Mouse (Mus musculus): ENCODE results near the gene Lrrc45. TPM values are rescaled to one million over a fixed set of nuclear protein-coding genes. Genes with fewer than 3 reads are reported as not detected.

Lrrc45 gene
- polyA plus RNA-seq, 1 experiment from 2014 or later = 57.7 TPM

DNA sequence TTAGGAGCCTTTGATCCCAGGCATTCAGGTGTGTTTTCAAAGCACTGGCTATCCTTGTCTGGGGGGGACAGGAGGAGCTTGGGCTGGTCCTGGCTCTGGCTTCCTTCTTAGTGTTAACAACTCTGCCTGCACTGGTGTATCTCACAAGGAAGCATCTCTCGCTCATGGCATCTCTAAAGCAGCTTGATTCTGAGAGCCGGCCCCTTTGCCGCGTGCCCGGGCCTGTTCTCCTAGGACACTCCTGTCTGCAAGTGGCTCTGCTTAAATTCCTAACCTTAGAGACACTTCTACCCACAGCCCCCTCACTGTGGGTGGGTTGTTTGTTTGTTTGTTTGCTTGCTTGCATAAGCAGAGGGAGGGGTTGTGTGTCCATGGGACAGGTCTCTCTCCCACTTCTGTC, 5.8 kb upstream of the Lrrc45 start:
- Histone ChIP-seq H3K9me3 (no peaks in the 10 kb centered on the region), H3K36me3 (peaks cover 57% of the 10 kb centered on the region), H3K4me1 (replicated peaks) (peaks cover 78% of the 10 kb centered on the region), H3K27me3 (ENCODE audit: insufficient read depth, poor library complexity, severe bottlenecking) (peaks cover 14% of the 10 kb centered on the region), H3K4me3 (peak overlapping the region; percentile 27), H3K27ac (peak overlapping the region; percentile 87)
- WGBS = 37% methylated on average over 5 of the region's 5 CpGs
- DNase-seq (ENCODE audit: low spot score) = no peak

DNA sequence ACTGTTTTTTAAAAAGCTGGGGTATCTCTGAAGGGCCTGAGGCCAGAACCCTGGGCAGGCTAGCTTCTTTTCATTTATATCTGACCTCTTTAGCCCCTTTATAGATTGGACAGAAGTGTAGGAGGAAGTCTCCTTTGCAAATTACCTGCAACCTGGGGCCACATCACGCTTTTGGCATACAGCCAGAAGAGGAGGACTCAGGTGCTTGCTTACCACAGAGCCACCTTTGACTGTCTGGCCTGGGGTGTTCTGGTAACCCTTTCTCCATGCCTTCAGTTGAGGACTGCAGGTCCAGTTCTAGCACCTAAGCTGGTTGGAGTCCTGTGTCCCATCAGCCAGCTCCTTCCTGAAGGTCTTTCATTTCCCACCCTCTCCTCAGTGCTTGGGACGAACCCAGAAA, 4.2 kb upstream of the Lrrc45 start:
- H3K4me1 ChIP-seq (replicated peaks) = peaks cover 76% of the 10 kb centered on the region
- H3K4me3 ChIP-seq = no peak overlapping the region
- H3K27ac ChIP-seq = no peak overlapping the region
- no peak for DNase-seq (ENCODE audit: low spot score)
- WGBS = 84% methylated on average over 2 of the region's 2 CpGs
- H3K27me3 ChIP-seq (ENCODE audit: insufficient read depth, poor library complexity, severe bottlenecking) = peaks cover 14% of the 10 kb centered on the region
- H3K36me3 ChIP-seq = peaks cover 42% of the 10 kb centered on the region
- H3K9me3 ChIP-seq = no peaks in the 10 kb centered on the region

DNA sequence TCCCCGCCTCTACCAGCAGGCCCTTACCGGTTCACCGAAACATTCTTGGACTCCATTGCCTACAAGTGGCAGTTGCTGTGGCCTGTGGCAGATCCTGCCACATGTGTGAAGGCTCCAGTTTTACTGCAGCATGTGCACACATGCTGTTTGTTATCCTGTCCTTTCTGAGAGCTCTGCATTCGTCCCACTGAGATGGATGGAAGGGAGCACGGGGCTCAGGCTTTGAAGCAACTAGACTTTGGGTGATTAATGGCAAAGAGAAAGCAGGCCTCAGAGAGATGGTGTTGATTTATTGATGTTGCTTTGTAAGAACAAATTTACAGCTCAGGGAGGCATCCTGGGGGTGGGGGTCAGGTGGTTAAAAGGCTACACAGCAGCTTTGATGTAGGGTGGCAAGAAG, 3.1 kb upstream of the Lrrc45 start:
- Histone ChIP-seq H3K27ac (no peak overlapping the region), H3K9me3 (no peaks in the 10 kb centered on the region), H3K4me3 (no peak overlapping the region), H3K27me3 (ENCODE audit: insufficient read depth, poor library complexity, severe bottlenecking) (peaks cover 7% of the 10 kb centered on the region; the same call in 1 of the 2 replicates), H3K36me3 (peaks cover 50% of the 10 kb centered on the region), H3K4me1 (replicated peaks) (peaks cover 76% of the 10 kb centered on the region)
- no peak for DNase-seq (ENCODE audit: low spot score)
- 79% methylated on average over 5 of the region's 5 CpGs for WGBS

DNA sequence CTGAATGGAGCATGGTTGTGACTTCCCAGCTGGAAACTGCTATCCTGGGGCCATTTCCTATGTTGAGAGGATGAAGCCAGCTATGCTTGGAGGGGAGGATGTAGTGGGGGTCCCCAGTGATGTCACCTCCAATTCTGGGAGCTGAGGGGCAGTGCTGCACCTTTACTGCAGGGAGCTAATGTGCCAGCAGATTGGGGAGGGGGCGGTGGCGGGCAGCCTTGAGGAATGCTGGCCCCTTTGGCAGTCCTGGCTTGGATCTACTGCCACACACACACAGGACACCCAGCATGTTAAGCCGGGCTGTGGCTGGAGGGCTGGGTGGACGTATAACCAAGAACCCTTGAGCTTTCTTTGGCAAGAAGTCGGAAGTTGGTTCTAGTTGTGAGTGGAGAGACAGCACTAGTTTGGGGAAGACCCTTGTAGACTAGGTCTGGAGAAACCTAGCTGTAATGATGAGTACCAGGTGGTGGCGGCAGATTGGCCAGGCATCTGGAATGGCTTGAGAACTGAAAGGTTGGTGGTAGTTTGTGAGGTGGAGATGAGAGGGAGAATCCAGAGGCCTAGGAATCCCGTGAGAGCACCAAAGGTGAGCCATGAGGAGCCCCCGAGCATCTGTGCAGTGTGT, 1.6 kb upstream of the Lrrc45 start:
- WGBS = 63% methylated on average over 8 of the region's 8 CpGs
- no peaks in the 10 kb centered on the region for H3K9me3 ChIP-seq
- DNase-seq (ENCODE audit: low spot score) = no peak
- H3K36me3 ChIP-seq = peaks cover 55% of the 10 kb centered on the region
- H3K4me3 ChIP-seq = peak overlapping the region; percentile 63
- peaks cover 64% of the 10 kb centered on the region for H3K4me1 ChIP-seq (replicated peaks)
- H3K27ac ChIP-seq = peak overlapping the region; percentile 81; the same call in 1 of the 2 replicates
- no peaks in the 10 kb centered on the region for H3K27me3 ChIP-seq (ENCODE audit: insufficient read depth, poor library complexity, severe bottlenecking)

DNA sequence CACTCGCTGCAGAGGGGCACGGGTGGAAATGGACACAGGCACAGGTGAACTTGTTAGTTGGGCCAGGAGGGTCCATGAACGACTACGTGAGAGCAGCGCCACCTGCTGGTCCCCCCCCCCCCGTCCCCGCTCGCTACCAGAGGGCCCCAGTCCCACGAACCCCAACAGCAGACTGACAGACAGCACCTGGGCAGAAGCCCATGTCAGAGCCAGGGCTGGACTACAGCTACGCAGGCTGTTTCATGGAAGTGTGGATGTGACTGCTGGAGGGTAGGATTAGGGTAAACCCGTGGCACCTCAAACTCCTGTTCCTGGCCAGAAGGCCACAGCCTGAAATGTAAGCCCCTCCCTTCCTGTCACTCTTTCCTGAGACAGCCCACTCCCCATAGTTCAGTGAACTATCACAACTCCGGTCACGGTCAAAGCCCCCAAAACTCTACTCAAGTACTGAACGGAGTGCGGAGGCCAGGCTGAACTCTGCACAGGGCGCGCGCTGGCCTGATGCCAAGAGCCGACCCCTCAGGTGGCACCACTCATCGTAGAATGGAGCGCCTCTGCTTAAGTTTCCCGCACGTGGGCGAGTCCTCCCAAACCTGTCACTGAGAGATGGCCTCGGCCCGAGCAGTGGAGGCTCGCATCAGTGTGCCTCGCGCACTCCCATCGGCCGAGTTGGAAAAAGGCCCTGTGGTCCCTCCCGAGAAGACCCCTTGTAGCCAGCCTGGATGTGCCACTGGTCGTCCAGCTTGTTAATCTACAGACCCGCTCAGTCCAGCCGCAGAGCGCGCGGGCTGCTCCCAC, 755 bp upstream of the Lrrc45 start:
- Histone ChIP-seq H3K27ac (peak overlapping the region; percentile 81), H3K4me1 (replicated peaks) (peaks cover 55% of the 10 kb centered on the region), H3K27me3 (ENCODE audit: insufficient read depth, poor library complexity, severe bottlenecking) (no peaks in the 10 kb centered on the region), H3K9me3 (no peaks in the 10 kb centered on the region), H3K4me3 (peak overlapping the region; percentile 63), H3K36me3 (peaks cover 63% of the 10 kb centered on the region)
- 2% methylated on average over 38 of the region's 38 CpGs for WGBS
- DNase-seq (ENCODE audit: low spot score) = peak; percentile 79

DNA sequence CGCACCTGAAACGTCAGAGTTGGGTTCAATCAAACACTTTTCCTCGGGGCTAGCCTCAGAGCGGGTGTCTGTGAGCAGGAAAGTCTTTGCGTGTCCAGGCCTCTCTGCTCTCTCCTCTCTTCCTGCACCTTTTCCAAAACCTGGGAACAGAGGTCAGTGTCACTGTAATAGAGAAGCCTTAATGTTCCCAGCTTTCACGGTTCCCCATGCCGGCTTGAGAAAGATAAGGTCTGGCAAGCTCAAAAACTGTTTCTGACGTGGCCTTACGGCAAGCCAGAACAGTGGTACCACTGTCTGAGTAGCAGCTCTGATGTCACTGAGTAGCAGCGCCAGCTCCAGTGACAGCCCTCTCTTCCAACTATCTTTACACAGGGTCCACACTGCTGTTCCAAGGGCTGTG, 821 bp downstream of the Lrrc45 start:
- Histone ChIP-seq H3K27ac (peak overlapping the region; percentile 81; the same call in 1 of the 2 replicates), H3K4me3 (peak overlapping the region; percentile 63), H3K4me1 (replicated peaks) (peaks cover 45% of the 10 kb centered on the region), H3K27me3 (ENCODE audit: insufficient read depth, poor library complexity, severe bottlenecking) (no peaks in the 10 kb centered on the region), H3K36me3 (peaks cover 66% of the 10 kb centered on the region), H3K9me3 (no peaks in the 10 kb centered on the region)
- no peak for DNase-seq (ENCODE audit: low spot score)
- WGBS = 62% methylated on average over 10 of the region's 10 CpGs

DNA sequence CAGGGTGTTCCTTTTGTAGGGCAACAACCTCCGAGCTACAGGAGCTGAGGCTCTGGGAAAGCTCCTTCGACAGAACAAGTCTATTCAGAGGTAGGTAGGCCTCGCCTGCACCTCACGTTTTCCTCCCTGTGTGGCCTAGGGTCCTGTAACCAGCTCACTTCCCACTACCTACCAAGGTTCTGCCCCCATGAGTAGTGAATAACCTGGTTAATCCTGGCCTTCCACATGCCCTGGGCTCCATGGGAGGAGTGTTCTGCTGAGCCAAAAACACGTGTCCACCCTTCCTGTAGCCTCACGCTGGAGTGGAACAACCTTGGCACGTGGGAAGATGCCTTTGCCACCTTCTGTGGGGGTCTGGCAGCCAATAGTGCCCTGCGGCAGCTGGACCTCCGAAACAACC, 1.4 kb downstream of the Lrrc45 start:
- peaks cover 66% of the 10 kb centered on the region for H3K36me3 ChIP-seq
- H3K4me1 ChIP-seq (replicated peaks) = peaks cover 45% of the 10 kb centered on the region
- no peak for DNase-seq (ENCODE audit: low spot score)
- 91% methylated on average over 9 of the region's 9 CpGs for WGBS
- H3K9me3 ChIP-seq = no peaks in the 10 kb centered on the region
- no peak overlapping the region for H3K27ac ChIP-seq
- peak overlapping the region; percentile 63; the same call in 1 of the 2 replicates for H3K4me3 ChIP-seq
- H3K27me3 ChIP-seq (ENCODE audit: insufficient read depth, poor library complexity, severe bottlenecking) = no peaks in the 10 kb centered on the region

DNA sequence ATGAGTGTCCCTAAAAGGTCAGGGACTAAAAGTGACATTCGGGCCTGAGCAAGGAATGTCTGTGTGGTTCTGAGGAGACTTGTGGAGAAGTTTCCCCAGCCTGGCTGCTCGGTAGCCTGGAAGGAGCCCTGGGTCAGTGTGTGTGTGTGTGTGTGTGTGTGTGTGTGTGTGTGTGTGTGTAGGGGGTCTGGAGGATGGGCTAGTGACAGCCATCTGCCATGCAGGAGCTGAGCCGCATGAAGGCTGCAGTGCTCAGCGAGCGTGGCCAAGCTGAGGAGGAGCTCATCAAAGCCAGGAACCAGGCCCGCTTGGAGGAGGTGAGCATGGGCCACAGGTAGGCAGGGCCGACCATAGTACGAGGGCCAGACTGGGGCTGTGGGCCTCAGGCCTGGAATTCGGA, 5.5 kb downstream of the Lrrc45 start:
- H3K36me3 ChIP-seq = peaks cover 59% of the 10 kb centered on the region
- WGBS = 88% methylated on average over 9 of the region's 9 CpGs
- DNase-seq (ENCODE audit: low spot score) = no peak
- H3K27ac ChIP-seq = no peak overlapping the region
- peaks cover 32% of the 10 kb centered on the region for H3K27me3 ChIP-seq (ENCODE audit: insufficient read depth, poor library complexity, severe bottlenecking)
- H3K9me3 ChIP-seq = no peaks in the 10 kb centered on the region
- H3K4me1 ChIP-seq (replicated peaks) = peaks cover 41% of the 10 kb centered on the region
- H3K4me3 ChIP-seq = peak overlapping the region; percentile 0; the same call in 1 of the 2 replicates

DNA sequence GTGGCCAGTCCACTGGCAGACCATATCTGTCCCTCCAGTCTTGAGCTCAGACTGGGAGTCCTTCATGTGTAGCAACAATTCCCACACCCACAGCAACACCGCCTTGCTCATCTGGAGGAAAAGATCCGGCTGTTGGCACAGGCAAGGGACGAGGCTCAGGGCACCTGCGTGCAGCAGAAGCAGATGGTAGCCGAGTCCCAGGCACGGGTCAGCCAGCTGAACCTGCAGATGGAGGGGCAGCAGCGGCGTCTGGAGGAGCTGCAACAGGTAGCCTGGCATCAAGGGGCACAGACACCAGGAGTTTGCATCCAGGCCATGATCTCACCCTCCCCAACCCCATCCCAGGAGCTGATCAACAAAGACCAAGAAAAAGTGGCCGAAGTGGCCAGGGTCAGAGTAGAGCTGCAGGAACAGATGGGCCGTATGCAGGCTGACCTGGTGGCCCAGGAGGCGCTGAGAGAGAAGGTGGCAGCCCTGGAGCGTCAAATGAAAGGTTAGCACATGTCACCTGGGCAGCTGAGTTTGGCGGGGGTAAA, 6.2 kb downstream of the Lrrc45 start:
- DNase-seq (ENCODE audit: low spot score) = no peak
- no peaks in the 10 kb centered on the region for H3K9me3 ChIP-seq
- H3K4me3 ChIP-seq = 0 out of 2 replicates have a peak overlapping the region, but pooled peaks have one; percentile 73
- no peak overlapping the region for H3K27ac ChIP-seq
- H3K4me1 ChIP-seq (replicated peaks) = peaks cover 35% of the 10 kb centered on the region
- H3K27me3 ChIP-seq (ENCODE audit: insufficient read depth, poor library complexity, severe bottlenecking) = peaks cover 33% of the 10 kb centered on the region
- WGBS = 87% methylated on average over 13 of the region's 13 CpGs
- peaks cover 59% of the 10 kb centered on the region for H3K36me3 ChIP-seq

DNA sequence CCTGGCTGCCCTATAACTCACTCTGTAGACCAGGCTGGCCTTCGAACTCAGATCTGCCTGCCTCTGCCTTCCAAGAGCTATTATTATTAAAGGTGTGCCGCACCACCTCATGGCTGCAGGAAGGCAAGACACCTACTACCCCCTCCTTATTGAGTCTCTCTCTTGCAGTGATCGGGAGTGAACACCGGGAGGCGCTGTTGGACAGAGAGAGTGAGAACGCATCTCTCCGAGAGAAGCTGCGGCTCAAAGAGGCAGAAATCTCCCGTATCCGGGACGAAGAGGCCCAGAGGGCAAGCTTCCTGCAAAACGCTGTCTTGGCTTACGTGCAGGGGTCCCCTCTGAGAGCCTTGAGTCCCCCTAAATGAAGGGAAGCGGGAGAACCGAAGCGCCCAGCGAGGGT, 6.7 kb downstream of the Lrrc45 start:
- WGBS = 10% methylated on average over 17 of the region's 17 CpGs
- Histone ChIP-seq H3K9me3 (no peaks in the 10 kb centered on the region), H3K27ac (peak overlapping the region; percentile 87)

DNA sequence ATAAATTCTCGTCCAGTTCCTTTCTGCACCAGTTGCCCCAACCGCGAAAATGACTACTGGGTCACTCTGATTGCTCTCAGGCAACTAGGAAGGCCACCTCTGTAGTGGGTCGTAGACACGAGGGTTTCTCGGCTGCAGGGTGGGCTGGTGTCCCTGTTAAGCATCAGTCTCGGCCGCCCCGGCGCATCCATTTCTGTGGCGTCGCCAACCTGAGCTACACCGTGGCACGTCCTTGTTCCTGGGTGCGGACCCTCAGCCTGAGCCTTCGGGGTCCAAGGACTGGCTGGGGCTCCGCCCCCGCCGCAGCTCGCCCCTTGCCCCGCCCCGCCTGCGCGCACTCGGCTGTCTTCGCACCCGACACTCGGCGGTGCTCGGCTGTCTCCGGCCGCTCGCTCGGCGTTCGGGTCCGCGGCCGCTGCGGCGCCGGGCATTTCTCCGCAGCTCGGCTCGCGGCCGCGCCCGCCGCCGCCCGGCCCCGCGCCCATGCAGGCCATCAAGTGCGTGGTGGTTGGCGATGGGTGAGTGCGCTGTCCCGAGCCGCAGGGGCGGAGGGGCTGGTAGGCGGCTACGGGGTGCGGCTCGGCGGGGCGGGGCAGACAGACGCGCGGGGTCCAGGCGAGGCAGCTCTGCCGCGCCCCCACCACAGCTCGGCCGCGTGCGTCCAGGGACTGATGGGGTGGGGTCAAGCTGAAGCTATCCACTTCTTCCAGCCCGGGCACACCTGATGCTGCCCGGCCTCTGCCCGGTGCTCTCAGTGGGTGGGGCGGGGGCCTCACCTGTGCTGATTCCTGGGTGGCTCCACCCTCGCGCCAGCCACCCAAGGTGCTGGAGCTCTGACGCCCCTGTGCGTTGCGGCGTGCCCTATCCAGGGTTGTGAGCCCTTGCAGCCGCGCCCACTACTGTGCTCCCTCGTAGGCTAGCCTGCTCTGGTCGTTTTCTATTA, 7.7 kb downstream of the Lrrc45 start, which contains the start of gene Rac3:
Gene Rac3 (plus strand): TSS at position 347 of the 943 bp plus-strand sequence.
- Histone ChIP-seq H3K4me1 (replicated peaks) (peaks cover 29% of the 10 kb centered on the region), H3K9me3 (no peaks in the 10 kb centered on the region), H3K27ac (peak within 1 kb of the TSS; percentile 87), H3K27me3 (ENCODE audit: insufficient read depth, poor library complexity, severe bottlenecking) (peaks cover 48% of the 10 kb centered on the region), H3K36me3 (peaks cover 48% of the 10 kb centered on the region), H3K4me3 (peak within 1 kb of the TSS; percentile 73)
- DNase-seq (ENCODE audit: low spot score) = peak; percentile 82
- WGBS = under 1% methylated on average over 90 of the region's 90 CpGs

More for the DNA sequence above, 6.7 kb downstream of the Lrrc45 start:
- Histone ChIP-seq H3K27me3 (ENCODE audit: insufficient read depth, poor library complexity, severe bottlenecking) (peaks cover 39% of the 10 kb centered on the region), H3K4me1 (replicated peaks) (peaks cover 29% of the 10 kb centered on the region), H3K36me3 (peaks cover 56% of the 10 kb centered on the region), H3K4me3 (peak overlapping the region; percentile 73)
- DNase-seq (ENCODE audit: low spot score) = peak; percentile 92

DNA sequence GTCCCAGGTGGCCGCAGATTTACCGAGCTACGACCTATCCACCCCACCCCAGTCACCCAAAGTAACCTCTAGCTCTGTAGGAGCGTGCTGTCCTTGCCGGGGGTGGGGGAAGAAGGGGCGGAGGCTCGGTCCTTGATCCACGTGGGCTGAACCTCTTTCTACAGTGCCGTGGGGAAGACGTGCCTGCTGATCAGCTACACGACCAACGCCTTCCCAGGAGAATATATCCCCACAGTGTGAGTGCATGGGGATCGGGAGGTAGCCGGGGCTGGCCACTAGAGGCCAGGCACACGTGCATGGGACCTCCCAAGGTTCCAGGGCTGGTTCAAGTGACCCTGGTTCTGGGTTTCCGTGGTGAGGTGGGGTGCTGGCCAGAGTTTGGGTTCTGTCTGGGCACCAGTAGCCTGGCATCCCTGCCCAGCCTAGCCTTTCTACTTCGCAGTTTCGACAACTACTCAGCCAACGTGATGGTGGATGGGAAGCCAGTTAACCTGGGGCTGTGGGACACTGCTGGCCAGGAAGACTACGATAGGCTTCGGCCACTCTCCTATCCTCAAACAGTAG, 8.4 kb downstream of the Lrrc45 start:
- peaks cover 41% of the 10 kb centered on the region for H3K36me3 ChIP-seq
- DNase-seq (ENCODE audit: low spot score) = no peak
- H3K27me3 ChIP-seq (ENCODE audit: insufficient read depth, poor library complexity, severe bottlenecking) = peaks cover 51% of the 10 kb centered on the region
- 21% methylated on average over 21 of the region's 21 CpGs for WGBS
- H3K9me3 ChIP-seq = no peaks in the 10 kb centered on the region
- H3K4me1 ChIP-seq (replicated peaks) = peaks cover 36% of the 10 kb centered on the region
- peak overlapping the region; percentile 87 for H3K27ac ChIP-seq
- peak overlapping the region; percentile 73 for H3K4me3 ChIP-seq
